Mouse (Mus musculus): ENCODE results near the gene Bcl11b. TPM values are rescaled to one million over a fixed set of nuclear protein-coding genes. Genes with fewer than 3 reads are reported as not detected.

The Bcl11b gene
- polyA plus RNA-seq, 1 experiment from 2014 or later, result 4.6 TPM

DNA sequence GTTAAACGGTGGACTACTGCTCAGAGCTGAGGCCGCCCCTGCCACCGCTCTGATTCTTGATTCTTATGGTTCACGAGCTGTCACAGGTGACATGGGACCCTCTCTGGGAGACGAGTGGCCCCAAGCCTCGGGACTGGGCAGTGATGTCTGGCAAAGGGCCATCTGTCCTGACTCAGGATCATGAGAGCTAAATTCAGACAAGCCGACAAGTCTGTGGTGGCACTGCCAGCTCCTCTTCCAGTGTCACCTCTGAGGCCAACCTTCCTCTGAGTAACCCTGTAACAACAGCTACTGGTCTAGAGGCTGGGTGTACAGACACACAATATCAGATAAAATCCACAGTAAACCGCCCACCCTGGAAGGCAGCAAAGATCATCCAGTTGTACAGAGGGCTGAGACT, 20.2 kb downstream of the Bcl11b start:
- Histone ChIP-seq H3K4me2 (replicated peaks; ENCODE audit: low read depth) (no peak overlapping the region), H3K27me3 (ENCODE audit: control insufficient read depth, insufficient read depth, low read length) (no peaks in the 10 kb centered on the region), H3K4me1 (replicated peaks; ENCODE audit: control insufficient read depth, insufficient read depth) (peaks cover 5% of the 10 kb centered on the region; the same call in 1 of the 2 replicates), H3K36me3 (ENCODE audit: control insufficient read depth, insufficient read depth, low read length) (no peaks in the 10 kb centered on the region), H3K9ac (ENCODE audit: low read length) (no peak overlapping the region), H3K9me3 (ENCODE audit: control insufficient read depth, low read length) (no peaks in the 10 kb centered on the region), H3K27ac (replicated peaks) (no peak overlapping the region), H3K4me3 (ENCODE audit: low read depth, low read length) (no peak overlapping the region)
- DNase-seq (ENCODE audit: low spot score) (no peak), ATAC-seq (ENCODE audit: low FRiP score, low TSS enrichment) (no peak)
- TF ChIP-seq EP300 (optimal IDR thresholded peaks at IDR 0.05), result no peak
- TF ChIP-seq CTCF (IDR thresholded peaks at IDR 0.05; ENCODE audit: low read depth), result no peak
- 76% methylated on average over 8 of the region's 8 CpGs for WGBS

DNA sequence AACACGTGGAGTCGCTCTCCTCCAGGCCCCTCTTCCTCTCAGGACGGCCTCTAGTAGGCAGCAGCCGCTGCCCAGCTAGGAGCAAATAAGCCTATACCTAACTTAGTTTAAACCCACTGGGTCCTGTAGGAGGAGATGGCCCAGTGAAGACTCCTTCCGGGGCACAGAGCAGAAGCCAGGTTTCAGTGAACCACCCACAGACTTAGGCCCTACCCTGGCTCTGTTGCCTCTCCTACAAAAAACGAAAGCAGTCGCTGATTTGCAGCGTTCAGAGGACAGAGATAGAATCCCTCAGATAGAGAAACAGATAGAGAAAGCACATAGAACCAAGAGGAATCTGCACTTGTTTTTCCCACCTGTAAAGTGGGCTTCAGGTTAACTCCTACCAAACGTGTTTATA, 21.1 kb downstream of the Bcl11b start:
- ATAC-seq (ENCODE audit: low FRiP score, low TSS enrichment) (no peak), DNase-seq (ENCODE audit: low spot score) (no peak)
- no peak overlapping the region for H3K9ac ChIP-seq (ENCODE audit: low read length)
- no peaks in the 10 kb centered on the region for H3K27me3 ChIP-seq (ENCODE audit: control insufficient read depth, insufficient read depth, low read length)
- no peak overlapping the region for H3K4me2 ChIP-seq (replicated peaks; ENCODE audit: low read depth)
- no peaks in the 10 kb centered on the region for H3K9me3 ChIP-seq (ENCODE audit: control insufficient read depth, low read length)
- no peak overlapping the region for H3K27ac ChIP-seq (replicated peaks)
- H3K4me1 ChIP-seq (replicated peaks; ENCODE audit: control insufficient read depth, insufficient read depth), result peaks cover 7% of the 10 kb centered on the region; the same call in 1 of the 2 replicates
- H3K36me3 ChIP-seq (ENCODE audit: control insufficient read depth, insufficient read depth, low read length), result no peaks in the 10 kb centered on the region
- H3K4me3 ChIP-seq (ENCODE audit: low read depth, low read length), result no peak overlapping the region
- 79% methylated on average over 9 of the region's 9 CpGs for WGBS
- no peak for TF ChIP-seq CTCF (IDR thresholded peaks at IDR 0.05; ENCODE audit: low read depth)
- TF ChIP-seq EP300 (optimal IDR thresholded peaks at IDR 0.05), result no peak

GRCm38 (mm10) chr12:107981231-107981630, 22.2 kb downstream of the Bcl11b start:
- no peak for TF ChIP-seq CTCF (IDR thresholded peaks at IDR 0.05; ENCODE audit: low read depth)
- no peak for TF ChIP-seq EP300 (optimal IDR thresholded peaks at IDR 0.05)
- H3K36me3 ChIP-seq (ENCODE audit: control insufficient read depth, insufficient read depth, low read length), result no peaks in the 10 kb centered on the region
- H3K9ac ChIP-seq (ENCODE audit: low read length), result no peak overlapping the region
- peaks cover 8% of the 10 kb centered on the region; the same call in 1 of the 2 replicates for H3K4me1 ChIP-seq (replicated peaks; ENCODE audit: control insufficient read depth, insufficient read depth)
- H3K4me2 ChIP-seq (replicated peaks; ENCODE audit: low read depth), result peak overlapping the region; percentile 81; the same call in 1 of the 2 replicates
- no peaks in the 10 kb centered on the region for H3K27me3 ChIP-seq (ENCODE audit: control insufficient read depth, insufficient read depth, low read length)
- H3K27ac ChIP-seq (replicated peaks), result no peak overlapping the region
- no peaks in the 10 kb centered on the region for H3K9me3 ChIP-seq (ENCODE audit: control insufficient read depth, low read length)
- 66% methylated on average over 6 of the region's 6 CpGs for WGBS
- DNase-seq (ENCODE audit: low spot score) (no peak), ATAC-seq (ENCODE audit: low FRiP score, low TSS enrichment) (no peak)
- no peak overlapping the region for H3K4me3 ChIP-seq (ENCODE audit: low read depth, low read length)

DNA sequence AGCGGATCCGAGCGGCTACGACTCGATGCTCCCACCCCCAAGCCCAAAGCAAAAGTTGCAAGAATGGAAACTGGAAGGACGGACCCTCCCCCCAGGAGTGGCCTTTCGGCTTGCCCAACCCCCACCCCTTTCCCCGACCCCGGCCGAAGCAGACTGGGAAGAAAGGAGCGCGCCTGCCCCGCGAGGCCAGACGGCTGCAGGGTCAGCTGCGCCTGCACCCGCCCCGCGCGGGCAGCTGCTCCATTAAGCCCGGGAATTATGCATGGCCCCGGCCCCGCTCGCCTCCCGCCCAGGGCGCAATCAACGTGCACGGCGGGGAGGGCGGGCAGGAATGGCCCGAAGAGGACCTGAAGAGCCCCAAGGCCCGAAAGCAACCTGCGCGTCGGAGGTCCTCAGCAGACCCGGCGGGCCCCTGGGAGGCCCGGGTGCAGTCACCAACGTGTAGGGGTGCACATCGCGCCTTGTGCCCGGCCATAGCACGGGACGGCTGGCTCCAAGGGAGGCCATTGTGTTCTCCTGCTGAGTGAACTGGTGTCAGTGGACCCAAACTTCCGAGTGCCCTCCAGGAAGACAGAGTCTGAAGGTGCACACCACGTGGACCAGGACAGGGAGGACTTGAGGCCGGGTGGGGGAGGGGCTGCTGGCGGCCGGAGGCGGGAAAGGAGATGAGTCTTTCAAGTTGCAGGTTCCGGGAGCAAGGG, 23.0 kb downstream of the Bcl11b start:
- Histone ChIP-seq H3K36me3 (ENCODE audit: control insufficient read depth, insufficient read depth, low read length) (no peaks in the 10 kb centered on the region), H3K4me3 (ENCODE audit: low read depth, low read length) (peak overlapping the region; percentile 43), H3K27ac (replicated peaks) (peak overlapping the region; percentile 56; the same call in 1 of the 2 replicates), H3K9ac (ENCODE audit: low read length) (peak overlapping the region; percentile 52), H3K4me2 (replicated peaks; ENCODE audit: low read depth) (peak overlapping the region; percentile 81), H3K9me3 (ENCODE audit: control insufficient read depth, low read length) (no peaks in the 10 kb centered on the region), H3K27me3 (ENCODE audit: control insufficient read depth, insufficient read depth, low read length) (no peaks in the 10 kb centered on the region), H3K4me1 (replicated peaks; ENCODE audit: control insufficient read depth, insufficient read depth) (peaks cover 9% of the 10 kb centered on the region; the same call in 1 of the 2 replicates)
- DNase-seq (ENCODE audit: low spot score) (peak; percentile 60), ATAC-seq (ENCODE audit: low FRiP score, low TSS enrichment) (peak; percentile 60)
- TF ChIP-seq EP300 (optimal IDR thresholded peaks at IDR 0.05) (no peak), CTCF (IDR thresholded peaks at IDR 0.05; ENCODE audit: low read depth) (no peak)
- 2% methylated on average over 41 of the region's 51 CpGs for WGBS

DNA sequence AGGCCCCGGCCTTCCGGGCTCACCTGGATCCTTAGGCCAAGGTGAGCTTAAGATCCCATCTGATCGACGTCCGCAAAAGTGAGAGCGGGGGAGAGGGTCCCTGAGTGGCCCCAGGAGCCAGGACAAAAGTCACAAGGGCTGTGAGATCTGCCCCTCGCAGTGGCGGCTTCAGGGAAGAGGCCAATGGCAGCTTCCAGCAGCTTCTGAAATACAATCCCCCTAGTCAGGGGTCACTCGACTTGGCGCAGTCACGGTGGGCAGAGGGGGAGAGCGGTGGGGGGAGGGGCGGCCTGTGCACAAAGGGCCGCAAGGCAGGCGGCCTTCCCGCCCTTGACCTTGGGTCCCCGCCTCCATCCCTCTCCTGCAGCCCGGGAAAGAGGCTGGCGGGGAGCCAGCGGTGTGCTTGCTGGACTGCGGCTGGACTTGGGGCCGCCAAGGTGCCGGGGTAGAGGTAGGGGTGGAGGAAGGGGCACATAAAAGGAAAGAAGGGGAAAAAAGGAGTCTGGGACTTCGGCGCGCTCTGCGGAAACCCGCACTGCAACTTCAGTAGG, 23.6 kb downstream of the Bcl11b start:
- H3K9ac ChIP-seq (ENCODE audit: low read length), result peak overlapping the region; percentile 52
- no peaks in the 10 kb centered on the region for H3K36me3 ChIP-seq (ENCODE audit: control insufficient read depth, insufficient read depth, low read length)
- H3K4me3 ChIP-seq (ENCODE audit: low read depth, low read length), result peak overlapping the region; percentile 43
- H3K4me1 ChIP-seq (replicated peaks; ENCODE audit: control insufficient read depth, insufficient read depth), result peaks cover 9% of the 10 kb centered on the region; the same call in 1 of the 2 replicates
- peak; percentile 69 for DNase-seq (ENCODE audit: low spot score)
- WGBS, result 17% methylated on average over 27 of the region's 28 CpGs
- no peaks in the 10 kb centered on the region for H3K9me3 ChIP-seq (ENCODE audit: control insufficient read depth, low read length)
- H3K4me2 ChIP-seq (replicated peaks; ENCODE audit: low read depth), result peak overlapping the region; percentile 81
- H3K27me3 ChIP-seq (ENCODE audit: control insufficient read depth, insufficient read depth, low read length), result no peaks in the 10 kb centered on the region
- ATAC-seq (ENCODE audit: low FRiP score, low TSS enrichment), result peak; percentile 32; the same call in 1 of the 2 replicates
- TF ChIP-seq EP300 (optimal IDR thresholded peaks at IDR 0.05) (no peak), CTCF (IDR thresholded peaks at IDR 0.05; ENCODE audit: low read depth) (no peak)
- H3K27ac ChIP-seq (replicated peaks), result peak overlapping the region; percentile 56

DNA sequence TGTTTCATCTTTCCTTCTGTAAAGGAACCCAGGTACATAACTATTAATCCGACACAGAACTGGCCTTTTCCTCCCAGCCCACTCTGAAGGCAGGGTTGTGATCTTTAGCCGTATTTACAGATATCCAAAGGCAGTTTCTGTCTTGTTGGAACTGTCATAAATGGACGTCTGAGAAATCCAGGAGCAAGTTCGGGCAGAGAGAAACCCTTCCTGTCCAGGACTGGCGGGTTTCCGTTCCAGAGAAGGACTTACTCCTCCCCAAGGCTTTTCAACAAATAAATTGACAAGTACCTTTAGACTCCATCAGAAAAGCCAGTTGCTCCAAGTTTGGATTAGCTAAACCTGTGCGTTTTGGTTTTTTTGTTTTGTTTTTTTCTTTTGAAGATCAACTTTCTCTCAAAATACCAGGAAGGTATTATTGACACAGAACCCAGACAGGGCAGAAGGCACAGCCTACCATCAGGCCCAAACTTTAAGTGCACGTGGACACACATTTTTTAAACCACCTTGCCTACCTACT, 24.6 kb downstream of the Bcl11b start:
- no peak overlapping the region for H3K9ac ChIP-seq (ENCODE audit: low read length)
- H3K4me3 ChIP-seq (ENCODE audit: low read depth, low read length), result no peak overlapping the region
- 65% methylated on average over 8 of the region's 8 CpGs for WGBS
- H3K4me1 ChIP-seq (replicated peaks; ENCODE audit: control insufficient read depth, insufficient read depth), result peaks cover 9% of the 10 kb centered on the region; the same call in 1 of the 2 replicates
- TF ChIP-seq CTCF (IDR thresholded peaks at IDR 0.05; ENCODE audit: low read depth), result no peak
- TF ChIP-seq EP300 (optimal IDR thresholded peaks at IDR 0.05), result no peak
- no peaks in the 10 kb centered on the region for H3K9me3 ChIP-seq (ENCODE audit: control insufficient read depth, low read length)
- DNase-seq (ENCODE audit: low spot score) (no peak), ATAC-seq (ENCODE audit: low FRiP score, low TSS enrichment) (no peak)
- H3K27ac ChIP-seq (replicated peaks), result no peak overlapping the region
- H3K36me3 ChIP-seq (ENCODE audit: control insufficient read depth, insufficient read depth, low read length), result no peaks in the 10 kb centered on the region
- H3K4me2 ChIP-seq (replicated peaks; ENCODE audit: low read depth), result no peak overlapping the region
- H3K27me3 ChIP-seq (ENCODE audit: control insufficient read depth, insufficient read depth, low read length), result no peaks in the 10 kb centered on the region

Measured in stomach, postnatal 0 days (tissue).